Mouse (Mus musculus): ENCODE measurements around the gene Dhx29.

DNA sequence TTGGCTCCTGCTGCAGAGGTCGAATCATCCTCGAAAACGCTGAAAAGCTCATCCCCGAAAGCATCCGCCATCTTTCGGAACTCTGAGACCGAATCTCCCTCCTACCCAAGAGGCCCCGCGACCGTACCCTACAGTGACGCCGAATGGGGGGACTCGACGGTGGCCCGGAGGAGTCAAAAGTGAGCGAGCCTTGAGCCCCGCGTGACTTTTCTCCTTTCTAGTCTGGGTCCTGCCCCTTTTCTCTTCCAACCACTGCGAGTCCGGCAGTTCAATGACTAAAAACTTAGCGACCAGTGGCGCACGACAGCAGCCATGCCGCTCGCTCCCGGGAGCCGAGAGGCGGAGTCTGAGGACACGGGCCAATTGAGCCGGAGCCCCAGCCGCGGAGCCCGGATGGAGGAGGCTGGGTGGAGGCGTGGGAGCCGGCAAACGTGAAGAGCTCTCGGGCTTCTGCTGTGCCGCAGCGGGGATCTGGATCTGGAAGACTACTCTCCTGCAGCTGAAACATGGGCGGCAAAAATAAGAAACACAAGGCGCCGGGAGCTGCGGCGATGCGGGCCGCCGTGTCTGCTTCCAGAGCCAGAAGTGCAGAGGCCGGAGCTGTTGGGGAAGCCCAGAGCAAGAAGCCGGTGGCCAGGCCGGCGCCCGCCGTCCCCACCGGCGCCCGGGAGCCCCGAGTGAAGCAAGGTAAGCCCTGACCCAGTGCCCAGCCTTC lies at the start of gene Dhx29, which contains the start of gene Mtrex:
- TF ChIP-seq POLR2A (IDR thresholded peaks at IDR 0.05; ENCODE audit: low read depth, low read length) = no peak; the same call in 1 of the 2 replicates
- TF ChIP-seq CTCF (IDR thresholded peaks at IDR 0.05; ENCODE audit: extremely low read depth, insufficient read depth, insufficient read length, insufficient replicate concordance) = no peak

Data from spleen, adult 2 months (tissue).